Comparison of ENCODE assay signal across 8 mouse cellular contexts in genomic region chr12:26191268-26191981, GRCm38 (mm10).
A peak's percentile ranks its signal among the peaks of the same experiment; 100 is the strongest.
DNase-seq lines count a peak whose midpoint lies in the region; ATAC-seq lines count a peak whose summit lies in the region.

No protein-coding gene starts in this region.

- H3K4me1 ChIP-seq in forebrain, embryonic 14.5 days (ENCODE audit: control insufficient read depth, insufficient read depth, low read length): 0 out of 2 replicates have a peak, but pooled peaks cover 5% of the 10 kb centered on the region
- peaks cover 8% of the 10 kb centered on the region for H3K4me1 ChIP-seq in lung, embryonic 16.5 days (replicated peaks; ENCODE audit: control insufficient read depth, insufficient read depth, low read length)
- peaks cover 14% of the 10 kb centered on the region for H3K4me1 ChIP-seq in midbrain, embryonic 10.5 days
- no peaks in the 10 kb centered on the region for H3K4me1 ChIP-seq in kidney, embryonic 14.5 days (ENCODE audit: control insufficient read depth, insufficient read depth, low read length)

- peak; percentile 11 for DNase-seq in kidney, postnatal 10 days
- no peak for DNase-seq in kidney, postnatal 36 days
- DNase-seq in forebrain, embryonic 14.5 days (ENCODE audit: low spot score): peak; percentile 75
- DNase-seq in midbrain, embryonic 10.5 days (ENCODE audit: low spot score): no peak
- DNase-seq in frontal cortex, postnatal 25 days (ENCODE audit: low spot score in 2 of 2): no peak

- H3K27ac ChIP-seq in forebrain, embryonic 14.5 days (ENCODE audit: low read depth, low read length): peak overlapping the region; percentile 65
- H3K27ac ChIP-seq in lung, embryonic 16.5 days (ENCODE audit: low read length): peak overlapping the region; percentile 12; the same call in 1 of the 2 replicates
- no peak overlapping the region for H3K27ac ChIP-seq in midbrain, embryonic 10.5 days (replicated peaks)
- H3K27ac ChIP-seq in kidney, embryonic 14.5 days (ENCODE audit: low read depth, low read length): no peak overlapping the region

- ATAC-seq in cerebellum, adult (ENCODE audit: insufficient number of reproducible peaks, low FRiP score, low TSS enrichment): peak; percentile 90
- peak; percentile 84 for ATAC-seq in forebrain, embryonic 14.5 days
- peak; percentile 81 for ATAC-seq in lung, embryonic 16.5 days (ENCODE audit: low read depth)
- ATAC-seq in kidney, embryonic 14.5 days (ENCODE audit: low FRiP score, low TSS enrichment): no peak

- no peaks in the 10 kb centered on the region for H3K36me3 ChIP-seq in forebrain, embryonic 14.5 days (ENCODE audit: control insufficient read depth, insufficient read depth, low read length)
- H3K36me3 ChIP-seq in lung, embryonic 16.5 days (ENCODE audit: control insufficient read depth, insufficient read depth, low read length): no peaks in the 10 kb centered on the region
- H3K36me3 ChIP-seq in midbrain, embryonic 10.5 days: no peaks in the 10 kb centered on the region
- H3K36me3 ChIP-seq in kidney, embryonic 14.5 days (ENCODE audit: control insufficient read depth, insufficient read depth, low read length): no peaks in the 10 kb centered on the region

- no peak overlapping the region for H3K4me2 ChIP-seq in forebrain, embryonic 14.5 days (ENCODE audit: low read length)
- H3K4me2 ChIP-seq in lung, embryonic 16.5 days (ENCODE audit: low read depth, low read length): 0 out of 2 replicates have a peak overlapping the region, but pooled peaks have one; percentile 10
- no peak overlapping the region for H3K4me2 ChIP-seq in kidney, embryonic 14.5 days (replicated peaks; ENCODE audit: low read depth, low read length)

- no peaks in the 10 kb centered on the region for H3K9me3 ChIP-seq in forebrain, embryonic 14.5 days (replicated peaks; ENCODE audit: control insufficient read depth, low read length)
- H3K9me3 ChIP-seq in lung, embryonic 16.5 days (ENCODE audit: control insufficient read depth, low read length): no peaks in the 10 kb centered on the region
- H3K9me3 ChIP-seq in midbrain, embryonic 10.5 days (replicated peaks): no peaks in the 10 kb centered on the region
- H3K9me3 ChIP-seq in kidney, embryonic 14.5 days (ENCODE audit: control insufficient read depth, low read length): no peaks in the 10 kb centered on the region

- no peak overlapping the region for H3K9ac ChIP-seq in forebrain, embryonic 14.5 days (ENCODE audit: low read length)
- H3K9ac ChIP-seq in lung, embryonic 16.5 days (ENCODE audit: low read length): no peak overlapping the region
- no peak overlapping the region for H3K9ac ChIP-seq in kidney, embryonic 14.5 days (ENCODE audit: low read depth, low read length)

- 32% methylated on average over 15 of the region's 15 CpGs for WGBS in forebrain, embryonic 14.5 days
- 14% methylated on average over 15 of the region's 15 CpGs for WGBS in lung, embryonic 16.5 days
- WGBS in midbrain, embryonic 10.5 days: 68% methylated on average over 15 of the region's 15 CpGs
- WGBS in kidney, embryonic 14.5 days: 39% methylated on average over 15 of the region's 15 CpGs

- H3K27me3 ChIP-seq in forebrain, embryonic 14.5 days (replicated peaks; ENCODE audit: control insufficient read depth, insufficient read depth, low read length): no peaks in the 10 kb centered on the region
- no peaks in the 10 kb centered on the region for H3K27me3 ChIP-seq in lung, embryonic 16.5 days (ENCODE audit: control insufficient read depth, insufficient read depth, low read depth, low read length)
- H3K27me3 ChIP-seq in midbrain, embryonic 10.5 days (ENCODE audit: low read depth, poor library complexity, severe bottlenecking): no peaks in the 10 kb centered on the region
- no peaks in the 10 kb centered on the region for H3K27me3 ChIP-seq in kidney, embryonic 14.5 days (ENCODE audit: control insufficient read depth, insufficient read depth, low read length)

- H3K4me3 ChIP-seq in forebrain, embryonic 14.5 days (ENCODE audit: low read depth, low read length): no peak overlapping the region
- no peak overlapping the region for H3K4me3 ChIP-seq in lung, embryonic 16.5 days (ENCODE audit: low read length)
- H3K4me3 ChIP-seq in midbrain, embryonic 10.5 days: no peak overlapping the region
- no peak overlapping the region for H3K4me3 ChIP-seq in kidney, embryonic 14.5 days (ENCODE audit: low read length)

Comparison
In these comparisons a context has a peak if more than half of its experiments do, and no peak if none do; other contexts are left out.
1. DNase-seq: peak in kidney, postnatal 10 days (single experiment) and forebrain, embryonic 14.5 days (single experiment); none in kidney, postnatal 36 days (0 of 2), midbrain, embryonic 10.5 days (single experiment) and frontal cortex, postnatal 25 days (0 of 2).
2. H3K27ac ChIP-seq: peak in forebrain, embryonic 14.5 days (single experiment) and lung, embryonic 16.5 days (single experiment); none in midbrain, embryonic 10.5 days (single experiment) and kidney, embryonic 14.5 days (single experiment).